Mouse (Mus musculus) activated CD4-positive, CD25-positive, alpha-beta regulatory T cell, adult 9 weeks (primary cell): ENCODE data around the gene Cldnd2. TPM values are rescaled to one million over a fixed set of nuclear protein-coding genes. Genes with fewer than 3 reads are reported as not detected.

ENCODE experiments used
- polyA plus RNA-seq: library from polyadenylated mRNA; unstranded; fragments of 100-300 nt; shearing (Covaris generic); gene quantifications from one replicate; pipeline ENCODE4 v1.2.1, GENCODE M21; 2017

Cldnd2 gene
- not detected for polyA plus RNA-seq

DNA sequence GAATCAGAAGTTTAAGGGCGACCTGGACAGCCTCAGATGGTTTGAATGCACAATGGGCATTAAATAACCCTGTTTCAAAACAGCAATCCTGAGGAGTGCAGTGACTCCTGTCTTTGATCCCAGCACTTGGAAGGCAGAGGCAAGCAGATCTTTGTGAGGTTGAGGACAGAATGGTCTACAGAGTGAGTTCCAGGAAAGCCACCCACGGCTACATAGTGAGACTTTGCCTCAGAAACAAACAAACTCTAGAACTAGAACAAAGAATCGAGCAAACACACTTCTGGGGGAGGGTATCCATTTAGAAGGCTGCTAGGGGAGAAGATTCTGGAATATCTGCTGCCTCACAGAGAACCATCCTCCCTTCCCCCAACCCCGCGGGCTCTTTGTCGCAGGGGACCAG, at the start of gene Cldnd2:
Gene Cldnd2 (plus strand): TSS at position 301 of the 400 bp plus-strand sequence.

DNA sequence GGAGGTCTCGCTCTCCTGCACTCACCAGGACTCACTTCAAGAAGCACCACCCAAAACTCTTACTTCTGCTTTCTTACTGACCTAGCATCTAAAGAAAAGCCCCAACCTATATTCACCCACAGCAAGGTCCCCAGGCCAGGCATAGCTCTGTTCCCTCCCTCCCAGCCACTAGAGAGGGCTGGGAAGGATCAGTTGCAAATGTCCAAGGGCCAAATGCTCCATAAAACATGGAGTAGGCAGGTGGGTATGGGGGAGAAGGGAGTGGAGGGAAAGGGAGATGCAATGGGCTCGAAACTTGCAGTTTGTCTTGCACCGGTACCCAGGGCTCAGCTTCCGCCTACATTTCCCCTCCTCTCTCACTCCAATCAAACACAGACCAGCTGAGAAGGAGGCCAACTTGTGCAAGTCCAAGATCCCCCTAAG, 32.4 kb upstream of the Cldnd2 start, which contains the start of gene Siglecg:
Gene Siglecg (plus strand): TSS at position 74 of the 423 bp plus-strand sequence.

DNA sequence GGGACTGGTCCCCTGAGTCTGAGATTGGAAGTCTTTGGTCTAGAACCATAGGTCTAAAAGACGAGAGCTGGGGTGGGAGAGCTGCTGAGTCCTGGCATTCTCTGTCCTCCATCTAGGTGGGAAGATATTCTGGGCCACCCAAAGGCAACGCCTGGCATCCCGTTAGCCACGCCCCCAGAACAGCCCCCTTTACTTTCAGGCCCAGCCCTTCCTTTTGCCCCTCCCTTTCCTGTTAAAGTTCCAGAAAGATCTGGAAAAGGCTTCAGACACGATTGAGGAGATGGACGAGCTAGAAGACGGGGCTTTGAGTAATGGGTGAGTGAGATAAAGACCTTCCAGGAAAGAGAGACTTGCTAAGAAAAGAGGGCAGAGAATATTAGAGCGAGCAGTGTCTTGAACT, 13.2 kb upstream of the Cldnd2 start, which contains the start of gene Lim2:
Gene Lim2 (plus strand): TSS at position 265 of the 400 bp plus-strand sequence.

DNA sequence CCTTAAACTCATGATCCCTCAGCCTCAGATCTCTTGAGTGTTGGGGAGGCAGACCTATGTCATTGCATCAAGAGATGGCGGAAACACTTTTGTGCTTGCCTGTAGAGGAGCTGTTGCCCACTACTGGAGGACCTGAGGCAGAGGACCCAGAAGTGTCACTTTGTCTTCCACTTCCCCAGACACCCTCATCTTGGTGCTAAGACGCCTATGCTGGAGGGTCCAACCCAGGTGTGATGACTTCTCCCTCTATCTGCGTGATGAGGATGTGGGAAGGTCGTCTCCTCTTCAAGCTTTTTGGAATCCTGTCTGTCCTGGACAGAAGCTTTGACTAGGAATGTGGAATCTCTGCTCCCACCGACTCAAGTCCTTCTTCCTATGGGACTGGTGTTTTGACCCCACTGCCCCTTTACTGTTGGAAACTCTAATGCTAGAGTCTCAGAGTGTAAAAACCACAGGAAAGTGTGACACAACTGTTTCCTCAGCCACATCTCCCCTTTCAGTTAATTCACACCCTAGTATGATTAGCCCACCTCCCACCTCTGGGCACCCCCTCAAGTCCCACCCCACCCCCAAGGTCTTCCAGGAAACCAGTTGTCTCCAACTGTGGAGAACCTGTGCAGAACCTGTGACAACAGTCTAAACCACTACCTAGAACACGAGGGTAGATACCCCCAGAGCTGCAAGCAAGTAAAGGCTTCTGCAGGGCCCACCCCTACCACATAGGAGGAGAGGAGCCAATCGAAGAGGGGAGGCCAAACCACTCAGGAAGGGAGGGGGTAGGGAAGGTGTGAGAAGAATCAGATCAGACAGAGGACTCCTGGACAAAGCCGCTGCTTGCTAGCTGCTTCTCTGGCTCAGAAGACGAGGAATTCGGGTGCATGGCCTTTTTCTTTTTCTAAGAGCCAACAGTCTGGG, 4.0 kb upstream of the Cldnd2 start, which contains the start of gene Nkg7:
Gene Nkg7 (plus strand): TSS at position 733 of the 915 bp plus-strand sequence.

DNA sequence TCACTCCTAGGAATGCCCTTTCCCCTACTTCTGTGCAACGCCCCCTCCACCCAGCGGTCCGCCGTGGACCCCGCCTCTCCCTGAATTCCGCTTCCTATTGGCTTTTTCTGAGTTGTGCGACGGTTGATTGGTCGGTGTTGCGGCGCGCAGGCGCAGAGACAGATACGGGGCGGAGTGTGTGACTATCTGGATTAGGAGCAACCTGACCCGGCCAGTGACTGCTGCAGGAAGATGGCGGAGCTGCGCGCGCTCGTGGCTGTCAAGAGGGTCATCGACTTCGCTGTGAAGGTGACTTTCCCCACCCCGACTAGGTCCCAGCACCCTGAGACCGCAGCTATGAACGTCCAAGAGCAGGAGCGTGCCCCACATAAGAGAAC, 3.3 kb downstream of the Cldnd2 start, which contains the start of the genes Etfb and Gm45233:
Gene Etfb (plus strand): TSS at position 167 of the 377 bp plus-strand sequence.
Gene Gm45233 (plus strand): TSS at position 212 of the 377 bp plus-strand sequence.

DNA sequence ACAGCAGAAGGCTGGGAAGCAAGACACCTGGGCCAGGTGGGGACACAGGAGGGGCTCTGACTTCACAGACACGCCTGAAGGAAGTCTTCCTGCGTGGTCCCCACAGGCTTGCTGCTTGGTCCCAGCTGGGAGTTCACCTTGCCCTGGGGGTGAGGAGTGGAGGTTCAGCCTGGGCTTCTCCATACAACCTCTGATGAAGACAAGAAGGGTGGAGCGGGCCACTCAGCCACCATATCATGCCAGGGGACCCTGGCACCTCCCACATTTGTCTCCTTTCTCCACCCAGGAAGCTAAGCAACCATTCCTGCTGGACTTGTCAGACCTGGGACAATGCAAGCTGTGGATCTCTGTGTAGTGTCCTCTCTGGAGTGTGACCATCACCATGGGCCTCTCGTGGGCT, 22.3 kb downstream of the Cldnd2 start, which contains the start of gene Vsig10l:
Gene Vsig10l (plus strand): TSS at position 301 of the 400 bp plus-strand sequence.

DNA sequence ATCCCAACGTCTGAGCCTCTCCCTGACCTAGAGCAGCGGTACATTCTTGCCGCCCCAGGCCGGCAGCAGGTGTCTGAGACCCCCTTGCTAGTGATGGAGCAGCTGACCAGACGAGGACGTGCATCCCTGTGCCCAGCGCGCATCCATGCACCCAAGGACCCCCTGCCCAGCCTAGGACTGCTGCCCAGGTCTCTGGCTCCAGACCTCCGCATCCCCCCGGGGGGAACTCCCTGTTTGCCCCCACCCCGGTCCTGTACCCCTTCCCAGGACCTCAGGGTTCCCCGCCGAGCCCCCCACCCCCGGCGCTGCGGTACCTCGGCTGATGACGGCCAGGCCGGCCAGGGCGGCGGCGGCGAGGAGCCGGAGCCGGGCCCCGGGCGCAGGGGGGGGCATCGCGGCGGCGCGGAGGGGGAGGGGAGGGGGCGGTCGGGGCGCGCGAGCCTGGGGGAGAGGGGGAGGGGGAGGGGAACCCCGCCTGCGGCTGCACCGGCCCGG, 49.1 kb downstream of the Cldnd2 start, which contains the start of gene Iglon5:
Gene Iglon5 (minus strand): TSS at position 445 of the 495 bp plus-strand sequence.

Other genes starting within 250 kb of the Cldnd2 start
- gene Zfp715, start 127.5 kb upstream of the Cldnd2 start, polyA plus RNA-seq: 24.8 TPM
- not detected for gene Siglecf, start 89.4 kb upstream of the Cldnd2 start, polyA plus RNA-seq
- 0.31 TPM for gene Siglecg, start 32.6 kb upstream of the Cldnd2 start, polyA plus RNA-seq
- not detected for gene Lim2, start 13.1 kb upstream of the Cldnd2 start, polyA plus RNA-seq
- gene Nkg7, start 3.7 kb upstream of the Cldnd2 start, polyA plus RNA-seq: 186 TPM
- 153 TPM for gene Etfb, start 3.3 kb downstream of the Cldnd2 start, polyA plus RNA-seq
- gene Gm45233, start 3.3 kb downstream of the Cldnd2 start, polyA plus RNA-seq: not detected
- 3.5 TPM for gene Vsig10l, start 22.4 kb downstream of the Cldnd2 start, polyA plus RNA-seq
- not detected for gene Iglon5, start 49.3 kb downstream of the Cldnd2 start, polyA plus RNA-seq
- not detected for gene 4931406B18Rik, start 65.2 kb downstream of the Cldnd2 start, polyA plus RNA-seq
- gene Cd33, start 103.6 kb downstream of the Cldnd2 start, polyA plus RNA-seq: 0.29 TPM
- gene Zfp658, start 121.5 kb downstream of the Cldnd2 start, polyA plus RNA-seq: 5.5 TPM
- gene Zfp719, start 138.8 kb downstream of the Cldnd2 start, polyA plus RNA-seq: 13.9 TPM
- not detected for gene Zfp819, start 166.4 kb downstream of the Cldnd2 start, polyA plus RNA-seq
- not detected for gene Ceacam18, start 193.9 kb downstream of the Cldnd2 start, polyA plus RNA-seq
- 1.4 TPM for gene Siglece, start 219.4 kb downstream of the Cldnd2 start, polyA plus RNA-seq
- gene Ctu1, start 231.2 kb downstream of the Cldnd2 start, polyA plus RNA-seq: 3.6 TPM
- not detected for gene Klk14, start 249.6 kb downstream of the Cldnd2 start, polyA plus RNA-seq